Mouse (Mus musculus) hematopoietic stem cell, adult 5-6 weeks (primary cell): ENCODE results near the gene Prex1. TPM values are rescaled to one million over a fixed set of nuclear protein-coding genes. Genes with fewer than 3 reads are reported as not detected.
A peak's percentile ranks its signal among the peaks of the same experiment; 100 is the strongest.

Source experiments
- ATAC-seq, 2 experiments: fragments of 125-278 bp in 1 of 2; replicated peaks in 1 of 2; 2 replicates each; pipeline ENCODE4 v1.8.0; 2016 to 2017; ENCODE audit warnings: inconsistent platforms in 2 of 2, mild to moderate bottlenecking in 2 of 2, moderate number of reproducible peaks in 2 of 2, low read depth in 1 of 2, moderate TSS enrichment in 1 of 2; ENCODE audit not compliant: low FRiP score in 2 of 2, poor library complexity in 2 of 2, severe bottlenecking in 2 of 2, insufficient read depth in 1 of 2, low TSS enrichment in 1 of 2
- total RNA-seq: library from RNA; stranded (forward); fragments of 172-1452, 232-1000 nt; gene quantifications from 2 replicates; pipeline ENCODE4 v1.2.3, GENCODE M21; 2017

Gene Prex1
- total RNA-seq, 1 experiment from 2014 or later = 25.1 TPM

DNA sequence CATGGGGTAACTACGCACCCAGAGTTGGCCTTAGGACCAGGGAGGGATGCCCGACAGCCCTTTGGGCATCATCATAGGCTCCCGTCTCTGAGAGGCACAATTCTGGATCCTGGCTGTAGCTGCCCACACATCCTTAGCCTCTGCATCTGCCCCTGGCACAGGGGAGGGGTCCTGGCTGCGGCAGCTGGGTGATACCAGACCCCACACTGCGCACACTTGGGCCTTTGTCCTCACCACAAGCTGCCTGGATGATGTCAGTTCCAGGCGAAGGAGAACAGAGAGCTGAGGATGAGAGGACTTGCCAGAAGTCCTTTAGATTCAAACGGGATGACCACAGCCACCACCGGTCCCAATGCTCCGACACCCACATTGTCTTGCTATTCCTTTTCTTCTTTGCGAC is 78.1 kb downstream of the Prex1 start:
- no peak for ATAC-seq

DNA sequence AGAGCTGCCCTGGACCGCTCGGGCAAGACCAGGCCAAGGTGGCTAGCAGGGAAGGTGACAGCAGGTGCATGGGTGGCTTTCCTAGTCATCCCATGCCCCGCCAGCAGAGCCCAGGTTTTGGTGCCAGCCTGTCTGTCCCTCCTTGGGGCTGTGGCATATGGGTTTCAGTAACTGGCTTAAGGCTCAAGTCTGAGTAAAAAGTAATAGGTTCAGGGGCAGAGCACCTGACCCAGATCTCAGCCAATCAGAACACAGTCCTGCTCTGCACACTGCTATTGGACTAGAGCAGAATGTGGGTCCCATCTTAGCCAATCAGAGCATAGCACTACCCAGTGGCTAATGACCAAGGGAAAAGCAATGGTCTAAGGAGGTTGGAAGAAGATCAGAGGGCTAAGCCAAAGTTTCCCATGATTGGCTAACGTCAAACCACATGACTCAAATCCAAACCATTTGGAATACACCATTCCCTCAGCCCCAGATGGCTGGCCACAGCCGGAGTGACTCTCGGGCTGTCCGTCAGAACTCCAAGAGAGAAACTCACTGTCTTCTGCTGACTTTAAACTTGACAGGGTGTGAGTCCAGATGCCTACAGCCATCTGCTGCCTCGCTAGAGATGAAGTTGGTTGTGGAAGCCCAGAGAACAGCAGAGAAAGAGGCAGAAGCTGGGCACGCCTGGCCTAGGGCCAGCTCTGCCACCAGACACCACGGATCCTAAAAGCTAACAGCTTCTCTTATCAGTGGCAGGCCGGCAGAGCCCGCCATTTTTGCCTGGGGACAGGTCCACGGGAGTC is 80.9 kb downstream of the Prex1 start:
- ATAC-seq = no peak

DNA sequence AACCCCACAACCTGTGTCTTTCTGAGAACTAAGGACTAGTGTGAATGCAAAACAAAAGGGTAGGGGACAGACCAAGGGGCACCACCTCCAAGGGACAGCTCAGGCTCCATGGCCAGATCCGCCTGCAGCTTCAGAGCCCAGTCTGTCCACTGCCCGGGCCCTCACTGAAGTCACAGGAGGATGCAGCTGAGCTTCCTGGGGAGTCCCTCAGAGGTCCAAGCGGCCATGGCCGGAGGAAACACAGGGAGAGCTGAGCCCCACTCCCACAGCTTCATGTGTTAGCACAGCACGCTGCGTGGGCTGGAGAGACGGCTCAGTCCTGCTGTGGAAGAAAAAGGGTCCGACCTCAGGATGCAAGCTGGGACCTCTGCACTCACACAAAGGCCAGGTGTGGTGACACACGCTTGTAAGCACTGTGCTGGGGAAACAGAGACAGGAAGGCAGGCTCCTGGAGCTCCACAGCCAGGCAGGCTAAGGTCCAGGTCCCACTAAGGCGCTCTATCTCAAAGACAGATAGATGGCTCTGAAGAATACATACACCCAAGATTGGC is 81.9 kb downstream of the Prex1 start:
- ATAC-seq = no peak

DNA sequence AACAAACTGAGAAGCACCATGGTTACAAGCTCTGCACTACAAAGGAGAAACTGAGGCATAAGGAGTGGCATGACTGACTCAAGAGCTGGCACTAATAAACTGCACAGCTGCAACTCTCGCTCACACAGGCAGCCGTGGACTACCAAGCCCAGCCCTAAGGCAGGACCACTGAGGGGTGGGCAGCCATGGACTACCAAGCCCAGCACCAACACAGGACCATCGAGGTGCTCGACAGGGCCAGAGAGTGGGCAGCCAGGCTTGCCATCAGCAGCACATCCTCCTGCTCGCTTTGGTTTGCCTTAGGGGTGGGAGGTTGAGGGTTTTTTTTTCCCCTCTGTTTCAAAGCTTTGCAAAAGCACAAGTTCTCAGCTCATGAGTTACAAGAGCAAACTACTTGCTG is 82.4 kb downstream of the Prex1 start:
- ATAC-seq = no peak

DNA sequence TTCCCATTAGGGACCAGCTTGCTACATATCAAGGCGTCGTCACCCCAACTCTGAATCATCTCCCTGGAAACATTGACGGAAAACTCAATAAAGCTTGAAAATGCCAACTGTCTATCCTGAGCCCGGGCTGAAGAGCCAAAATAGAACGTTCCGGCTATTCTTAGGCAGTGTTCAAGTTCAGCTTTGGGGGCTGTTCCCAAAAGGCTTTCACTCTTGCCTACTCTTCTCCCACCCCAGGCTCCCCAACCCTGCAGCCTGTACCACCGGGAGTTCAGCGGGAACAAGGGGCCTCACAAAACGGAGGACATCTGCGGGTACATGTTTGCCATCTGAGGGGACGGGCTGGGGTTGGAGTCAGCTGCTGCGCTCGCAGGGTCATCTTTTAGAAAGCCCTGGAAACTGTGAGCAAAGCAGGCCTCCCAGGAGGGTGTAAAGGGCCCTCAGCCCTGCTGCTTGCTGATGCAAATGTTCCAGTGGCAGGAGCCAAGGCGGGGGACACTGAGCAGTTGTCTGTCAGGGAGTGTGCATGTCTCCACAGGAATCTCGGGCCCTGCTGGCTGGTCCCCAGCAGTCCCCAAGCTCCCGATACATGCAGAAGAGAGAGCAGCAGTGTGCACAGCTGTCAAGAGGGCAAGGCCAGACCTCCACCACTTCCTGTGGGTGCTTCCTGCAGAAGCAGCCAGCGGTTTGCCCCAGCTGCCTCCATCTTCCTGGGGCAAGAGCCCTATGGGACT is 83.5 kb downstream of the Prex1 start:
- peak; percentile 90 to 96 for ATAC-seq

DNA sequence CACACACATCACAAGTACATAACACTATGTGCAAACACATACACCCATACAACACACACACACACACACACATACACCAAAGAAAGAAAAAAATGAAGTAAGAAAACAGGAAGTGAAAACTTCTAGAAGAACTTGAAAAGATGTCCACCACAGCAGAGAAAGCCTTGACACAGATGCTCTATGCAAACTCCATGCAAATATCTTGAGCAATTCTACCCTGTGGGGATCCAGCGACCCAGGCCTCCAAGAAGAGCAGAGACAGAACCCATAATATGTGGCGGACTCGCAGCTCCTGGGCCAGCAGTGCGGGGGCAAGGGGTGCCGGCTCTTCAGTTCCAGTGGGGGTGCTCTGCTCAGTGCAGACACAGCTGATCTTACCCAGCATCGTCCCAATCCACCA is 86.1 kb downstream of the Prex1 start:
- no peak for ATAC-seq

DNA sequence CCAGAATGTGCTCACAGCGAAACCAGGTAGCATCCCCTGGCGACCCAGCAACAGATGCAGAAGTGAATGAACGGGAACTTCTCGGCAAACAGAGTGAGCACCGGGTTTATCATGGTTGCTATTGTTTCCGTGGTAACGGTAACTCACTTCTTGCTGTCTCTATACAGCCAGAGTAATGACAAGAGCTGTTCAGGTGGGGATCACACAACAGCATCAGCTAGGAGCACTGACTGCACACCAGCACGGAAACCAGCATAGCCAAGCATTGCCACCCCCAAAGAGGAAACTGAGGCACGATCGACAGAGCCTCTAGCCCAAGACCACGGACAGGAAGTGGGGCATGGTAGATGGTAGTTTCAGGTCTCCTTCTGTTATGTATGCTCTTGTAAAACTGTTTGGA is 88.4 kb downstream of the Prex1 start:
- no peak for ATAC-seq

DNA sequence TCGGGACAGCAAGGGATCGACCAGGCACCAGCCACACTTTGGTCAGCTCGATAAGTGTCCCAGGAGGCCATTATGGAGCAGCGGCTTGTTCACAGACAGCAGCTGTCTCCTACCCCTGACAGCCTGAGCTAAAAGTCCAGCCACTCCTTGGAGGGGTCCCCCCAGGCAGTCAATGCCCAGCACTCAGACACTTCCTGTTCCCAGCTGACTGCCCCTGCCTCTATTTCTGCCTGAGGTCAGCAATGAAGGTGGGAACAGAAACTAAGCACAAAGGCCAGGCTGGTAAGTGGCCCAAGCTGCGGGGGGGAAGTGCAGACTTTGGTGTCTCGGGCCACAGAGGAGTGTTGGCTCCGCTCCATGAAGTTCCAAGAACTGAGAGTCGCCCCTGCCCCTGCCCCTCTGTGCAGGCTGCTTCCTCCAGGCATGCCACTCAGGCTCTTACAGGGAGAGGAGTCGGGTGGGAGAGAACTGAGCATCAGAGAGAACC is 90.5 kb downstream of the Prex1 start:
- no peak for ATAC-seq

DNA sequence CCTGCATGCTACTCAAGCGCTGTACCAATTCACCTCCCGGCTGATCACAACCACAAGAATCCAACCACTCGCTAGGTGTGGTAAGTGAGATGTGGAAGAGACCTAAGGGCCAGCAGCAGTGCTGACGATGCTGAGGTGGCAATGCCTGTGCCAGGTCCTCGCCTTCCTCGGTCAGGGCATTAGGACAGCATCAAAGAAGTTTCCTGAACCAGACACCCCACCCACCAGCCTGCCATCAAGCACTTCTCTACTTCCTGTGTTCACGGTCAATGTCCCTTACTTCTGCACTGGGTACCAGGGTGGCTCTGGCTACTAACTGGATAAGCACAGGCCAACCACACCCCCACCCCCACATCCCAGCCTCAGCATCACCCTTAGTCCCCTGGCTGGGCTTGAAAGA is 91.0 kb downstream of the Prex1 start:
- ATAC-seq = no peak

DNA sequence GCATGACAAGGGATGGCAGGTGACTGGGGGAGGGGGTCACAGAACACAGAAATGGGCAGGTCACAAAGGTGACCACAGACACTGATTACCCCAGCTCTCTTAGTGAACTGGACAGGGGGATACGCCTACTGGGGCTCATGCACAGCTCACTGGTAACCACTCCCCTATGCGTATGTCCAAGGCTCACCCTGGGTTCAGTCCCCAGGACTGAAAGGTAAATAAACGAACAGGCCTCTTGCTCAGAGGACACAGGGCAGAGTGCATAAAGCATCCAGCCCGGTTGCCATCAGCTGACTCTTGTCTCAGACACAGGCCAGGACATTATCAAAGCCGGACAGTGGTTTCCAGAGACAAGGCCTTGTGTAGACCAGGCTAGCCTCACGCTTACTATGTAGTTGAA is 91.6 kb downstream of the Prex1 start:
- ATAC-seq = no peak

DNA sequence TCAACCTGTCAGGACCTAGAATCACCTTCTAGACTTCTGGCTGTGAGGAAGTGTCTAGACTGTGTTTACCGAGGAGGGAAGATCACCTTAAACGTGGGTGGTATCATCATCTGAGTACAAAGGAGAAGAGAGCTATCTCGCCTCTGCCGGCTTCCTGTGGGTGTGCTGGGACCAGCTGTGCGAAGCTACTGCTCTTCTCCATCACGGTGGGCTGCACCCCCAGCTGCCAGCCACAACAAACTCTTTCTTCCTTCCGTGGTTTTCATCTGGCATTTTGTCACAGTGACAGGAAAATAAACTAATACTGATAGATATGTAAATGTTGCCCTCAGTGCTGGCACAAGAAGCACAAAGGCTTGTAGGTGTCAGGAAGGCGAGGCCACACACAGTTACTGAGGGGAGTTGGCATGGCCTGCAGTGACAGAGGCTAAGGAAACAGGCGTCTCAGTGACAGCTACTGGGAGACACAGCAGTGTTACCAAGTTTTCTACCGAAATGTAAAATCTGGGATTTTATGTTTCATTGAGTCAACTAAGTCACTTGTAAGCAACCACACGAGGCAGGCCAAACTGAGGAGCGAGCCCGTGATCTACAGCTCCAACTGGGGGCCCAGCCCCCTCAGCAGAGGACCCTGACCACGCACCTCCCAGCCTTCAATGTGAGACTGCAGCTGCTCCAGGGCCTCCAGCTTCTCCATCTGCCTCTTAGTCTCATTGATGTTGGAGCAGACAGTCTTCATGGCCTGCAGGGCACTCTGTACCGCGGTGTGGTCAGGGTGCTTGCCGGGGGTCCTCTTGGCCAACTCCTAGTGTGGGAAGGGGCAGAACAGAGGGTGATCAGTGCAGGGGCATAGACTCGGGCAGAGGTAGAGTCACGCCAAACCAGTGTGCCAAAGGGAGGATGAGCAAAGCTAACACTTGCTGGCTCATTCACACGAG is 92.8 kb downstream of the Prex1 start:
- peak; percentile 77 to 88 for ATAC-seq

DNA sequence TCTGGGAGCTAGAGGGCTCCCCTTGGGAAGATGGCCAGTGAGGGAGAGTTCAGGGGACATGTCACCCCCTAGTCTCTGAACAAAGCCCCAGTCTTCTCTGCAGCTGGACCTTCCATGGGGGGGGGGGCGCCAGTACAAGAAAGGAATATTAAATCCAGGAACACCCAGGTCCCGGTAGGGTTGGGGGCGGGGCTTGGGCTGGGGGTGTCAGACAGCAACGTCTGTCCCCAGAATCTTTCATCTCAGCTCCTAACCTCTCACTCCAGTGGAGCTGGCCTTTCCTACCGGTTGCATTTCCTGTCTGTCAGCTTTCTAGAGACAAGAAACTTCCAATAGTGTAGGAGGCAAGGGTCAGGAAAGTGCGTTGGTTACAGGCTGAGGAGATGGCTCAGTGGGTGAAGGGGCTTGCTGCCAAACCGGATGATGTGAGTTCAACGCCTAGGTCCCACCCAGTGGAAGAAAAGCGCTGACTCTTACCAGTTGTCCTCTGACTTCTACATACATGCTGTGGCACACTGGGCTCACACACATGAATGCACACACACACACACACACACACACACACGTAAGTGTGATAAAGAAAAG is 93.6 kb downstream of the Prex1 start:
- ATAC-seq = peak in 1 of 2 experiments; percentile 5; a peak in 2 of 4 replicates

DNA sequence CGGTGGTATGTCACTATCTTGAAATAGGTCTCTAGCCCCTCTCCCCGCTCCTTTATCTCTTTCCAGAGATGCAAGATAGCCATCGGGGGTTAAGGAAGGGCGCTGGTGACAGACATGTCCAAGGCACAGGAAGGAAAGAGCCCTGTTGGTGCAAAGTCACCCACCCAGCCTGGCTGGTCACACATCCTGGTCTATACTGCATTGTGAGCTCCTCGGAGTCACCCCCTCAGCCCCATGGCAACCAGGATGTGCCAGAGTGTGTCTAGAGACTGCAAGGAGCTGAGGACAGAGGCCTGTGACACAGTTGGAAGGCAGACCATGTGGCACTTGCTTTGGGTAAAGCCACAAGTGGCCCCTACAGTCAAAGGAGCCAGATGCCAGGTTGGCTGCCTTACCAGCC is 94.4 kb downstream of the Prex1 start:
- ATAC-seq = no peak

DNA sequence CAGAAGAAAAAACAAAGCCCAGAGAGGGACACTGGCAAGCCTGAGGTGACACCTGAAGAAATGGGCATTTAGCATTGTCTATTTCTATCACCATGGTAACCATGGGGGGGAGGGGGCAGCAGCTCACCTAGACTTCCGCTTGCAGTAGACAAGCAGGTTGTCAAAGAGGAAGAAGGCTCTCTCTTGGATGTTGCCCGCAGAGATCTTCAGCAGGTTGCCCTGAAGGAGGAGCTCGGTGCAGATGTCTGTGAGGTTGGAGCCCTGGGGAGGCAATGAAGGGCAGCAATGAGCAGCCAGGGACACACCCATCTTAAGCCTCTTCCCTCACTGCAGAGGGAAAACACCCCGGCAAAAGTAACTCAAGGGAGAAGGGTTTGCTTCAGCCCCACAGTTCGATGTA is 95.9 kb downstream of the Prex1 start:
- ATAC-seq = no peak

DNA sequence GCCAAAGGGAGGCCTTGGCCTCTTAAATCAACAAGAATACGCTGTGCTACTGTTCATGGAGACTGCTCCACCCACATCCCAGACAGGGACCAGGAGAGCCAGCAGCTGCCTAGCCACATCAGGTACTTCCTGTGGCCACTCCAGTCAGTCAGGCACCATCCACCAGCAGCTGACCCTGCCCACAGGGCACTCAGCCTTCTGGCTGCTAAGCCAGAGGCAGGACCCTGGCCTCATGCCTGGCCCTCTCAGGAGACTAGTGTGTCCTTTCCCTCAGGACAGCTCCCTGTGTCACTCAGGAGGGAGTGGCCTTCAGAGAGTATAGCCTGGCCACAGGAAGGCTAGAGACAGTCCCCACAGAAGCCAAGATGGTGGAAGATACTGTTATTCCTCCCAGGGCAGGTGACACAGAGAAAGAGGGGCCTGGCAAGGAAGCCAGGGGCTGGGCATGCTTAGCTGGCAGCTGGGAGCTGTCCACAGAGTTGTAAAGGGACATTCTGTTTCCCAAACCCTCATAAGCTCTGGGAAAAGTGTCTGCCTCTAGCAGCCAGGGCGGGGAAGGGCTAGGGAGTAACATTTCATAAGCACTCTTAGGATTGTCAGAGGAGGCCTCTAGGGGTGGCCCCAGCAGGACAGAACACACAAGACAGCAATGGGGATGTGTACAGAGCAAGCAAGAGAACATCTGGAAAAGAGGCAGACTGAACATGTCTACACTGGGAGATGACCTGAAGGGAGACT is 98.1 kb downstream of the Prex1 start:
- ATAC-seq = no peak

DNA sequence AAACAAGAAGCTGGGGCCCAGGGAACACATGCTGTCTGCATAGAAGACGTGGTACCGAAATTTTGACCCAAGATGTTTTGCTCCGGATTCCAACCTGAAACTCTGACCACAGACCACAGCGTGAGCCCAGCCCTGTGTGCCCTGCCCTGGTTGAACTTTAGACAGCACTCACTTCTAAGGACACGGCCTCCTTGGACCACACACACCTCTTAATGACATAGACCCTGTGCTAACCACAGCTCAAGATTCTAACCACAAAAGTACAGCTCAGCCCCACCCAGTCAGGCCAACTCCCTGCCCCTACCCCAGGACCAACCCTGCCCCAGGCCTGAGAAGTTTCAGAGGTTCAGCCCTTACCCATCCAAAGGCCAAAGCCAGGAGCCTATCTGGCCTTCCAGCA is 103.4 kb downstream of the Prex1 start:
- no peak for ATAC-seq

DNA sequence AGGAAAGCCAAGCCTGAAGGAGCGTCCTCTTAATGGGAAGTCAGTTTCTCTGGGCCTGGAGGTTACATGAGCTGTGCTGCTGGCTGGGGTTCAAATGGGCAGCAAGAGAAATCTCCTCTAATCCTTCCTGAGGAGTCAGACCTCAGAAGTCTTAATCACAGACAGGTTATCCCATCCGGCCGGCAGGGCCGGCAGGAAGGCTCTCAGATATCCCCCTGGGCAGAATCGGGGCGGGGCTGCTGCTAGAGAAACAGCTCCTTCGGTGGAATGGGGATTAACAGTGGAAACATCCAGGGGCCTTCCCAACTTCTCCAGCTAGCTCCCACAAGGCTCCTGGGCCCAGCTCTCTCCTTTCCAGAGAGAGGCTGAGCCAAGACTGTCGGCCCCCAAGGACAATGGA is 105.1 kb downstream of the Prex1 start:
- no peak for ATAC-seq
